Mouse (Mus musculus) cortical plate, adult 2 months (tissue): ENCODE results near the gene Traf3.

Experiments
- CTCF ChIP-seq: fragments of 200-500 bp; IDR thresholded peaks from 2 replicates; pipeline ENCODE4 v1.5.1; 2011; ENCODE audit warnings: mild to moderate bottlenecking, control low read depth, low read length; ENCODE audit not compliant: insufficient read depth; ENCODE audit errors: extremely low read depth
- POLR2A ChIP-seq: fragments of 200-500 bp; IDR thresholded peaks from 2 replicates; pipeline ENCODE4 v1.6.1; 2011; ENCODE audit warnings: mild to moderate bottlenecking, low read length, control low read depth; ENCODE audit not compliant: insufficient read depth; ENCODE audit errors: extremely low read depth

GRCm38 (mm10) chr12:111184476-111184875 lies 18.3 kb downstream of the Traf3 start, which contains the start of gene 4930595D18Rik:
- TF ChIP-seq POLR2A (no peak), CTCF (no peak)
